Mouse (Mus musculus): ENCODE results near the gene Zer1.
"Not testable (repeated sequence)": the region's sequence is repeated elsewhere in the genome, so short reads cannot be mapped to it uniquely, and the experiment has no call there.

Zer1 gene

DNA sequence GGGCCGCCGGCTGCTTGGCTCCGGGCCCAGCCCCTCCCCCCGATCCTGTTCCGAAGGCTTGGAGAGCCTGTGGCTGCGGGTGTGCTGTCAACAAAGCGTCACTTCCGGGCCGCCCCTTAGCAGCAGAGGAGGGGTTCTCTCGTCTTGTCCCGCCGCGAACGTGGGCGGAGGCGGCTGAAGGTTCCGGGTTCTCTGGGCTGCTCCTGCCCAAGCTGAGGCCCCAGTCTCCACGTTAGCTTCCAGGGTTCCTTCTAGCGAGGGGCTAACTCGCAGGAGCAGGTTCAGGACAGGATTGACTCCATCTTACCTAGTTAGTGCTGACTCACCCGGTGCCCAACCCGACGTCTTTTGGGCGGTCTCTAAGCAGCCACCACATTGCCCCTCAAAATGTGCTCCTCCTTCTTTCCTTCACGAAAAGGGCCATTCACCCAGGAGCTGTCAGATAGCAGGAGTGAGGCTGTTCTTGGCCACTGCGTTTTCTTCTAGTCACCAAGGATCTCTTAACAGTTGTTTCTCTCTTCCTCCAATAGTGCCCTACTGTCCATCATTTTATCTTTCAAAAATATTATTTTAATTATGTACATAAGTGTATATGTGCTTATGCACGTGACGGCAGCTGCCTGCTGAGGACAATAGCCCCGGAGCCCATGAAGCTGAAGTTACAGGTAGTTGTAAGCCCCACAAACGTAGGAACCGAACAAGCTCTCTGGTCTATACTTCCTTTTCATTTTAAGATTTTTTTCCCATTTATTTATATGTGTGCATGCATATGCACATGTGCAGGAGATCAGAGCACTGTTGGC, at the start of gene Zer1:
TSS of gene Zer1 (minus strand) at position 114 of the 803 bp plus-strand sequence.
- peak; percentile 95 for DNase-seq

DNA sequence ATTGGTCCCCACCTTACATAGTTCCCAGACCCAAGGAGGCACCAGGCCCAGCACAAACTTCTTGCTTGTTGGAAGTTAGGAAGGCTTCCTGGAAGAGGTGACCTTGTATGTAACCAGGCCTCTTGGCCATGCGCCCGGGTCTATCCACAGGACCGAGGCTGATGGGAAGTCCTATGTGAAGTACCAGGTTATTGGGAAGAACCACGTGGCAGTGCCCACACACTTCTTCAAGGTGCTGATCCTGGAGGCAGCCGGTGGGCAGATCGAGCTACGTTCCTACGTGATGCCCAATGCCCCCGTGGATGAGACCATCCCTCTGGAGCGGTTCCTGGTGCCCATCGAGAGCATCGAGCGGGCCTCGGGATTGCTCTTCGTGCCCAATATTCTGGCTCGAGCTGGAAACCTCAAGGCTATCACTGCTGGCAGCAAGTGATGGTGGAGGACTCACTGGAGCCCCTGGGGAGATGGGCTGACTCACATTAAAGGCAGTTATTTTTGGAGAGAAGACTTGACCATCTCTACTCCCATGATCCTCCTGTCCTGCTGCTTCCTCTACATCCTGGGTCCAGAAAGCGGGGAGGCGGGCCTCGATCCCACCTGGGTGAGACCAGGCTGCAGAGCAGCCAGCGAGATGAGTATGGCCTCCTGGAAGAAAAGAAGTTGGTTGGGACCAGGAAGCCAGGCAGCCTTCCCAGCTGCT, 49.3 kb upstream of the Zer1 start:
- peak; percentile 52 for DNase-seq

DNA sequence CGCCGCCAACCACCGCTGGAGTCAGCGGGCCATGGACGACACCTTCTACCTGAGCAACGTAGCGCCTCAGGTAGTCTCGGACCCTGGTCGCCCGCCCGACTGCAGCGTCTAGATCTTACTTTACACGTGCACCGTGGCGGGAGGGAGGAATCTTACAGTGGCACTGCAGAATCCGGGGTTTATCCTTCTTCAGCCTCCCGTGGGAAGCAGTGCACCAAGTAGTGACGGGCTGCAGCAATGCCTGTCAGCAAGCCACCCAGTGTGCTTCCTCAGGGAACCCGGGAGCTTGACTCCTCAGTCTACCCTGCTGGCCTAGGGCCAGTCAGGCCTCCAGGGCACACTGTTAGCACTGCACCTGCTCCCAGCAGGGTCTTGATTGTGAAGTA, 47.6 kb upstream of the Zer1 start:
- DNase-seq = no peak

DNA sequence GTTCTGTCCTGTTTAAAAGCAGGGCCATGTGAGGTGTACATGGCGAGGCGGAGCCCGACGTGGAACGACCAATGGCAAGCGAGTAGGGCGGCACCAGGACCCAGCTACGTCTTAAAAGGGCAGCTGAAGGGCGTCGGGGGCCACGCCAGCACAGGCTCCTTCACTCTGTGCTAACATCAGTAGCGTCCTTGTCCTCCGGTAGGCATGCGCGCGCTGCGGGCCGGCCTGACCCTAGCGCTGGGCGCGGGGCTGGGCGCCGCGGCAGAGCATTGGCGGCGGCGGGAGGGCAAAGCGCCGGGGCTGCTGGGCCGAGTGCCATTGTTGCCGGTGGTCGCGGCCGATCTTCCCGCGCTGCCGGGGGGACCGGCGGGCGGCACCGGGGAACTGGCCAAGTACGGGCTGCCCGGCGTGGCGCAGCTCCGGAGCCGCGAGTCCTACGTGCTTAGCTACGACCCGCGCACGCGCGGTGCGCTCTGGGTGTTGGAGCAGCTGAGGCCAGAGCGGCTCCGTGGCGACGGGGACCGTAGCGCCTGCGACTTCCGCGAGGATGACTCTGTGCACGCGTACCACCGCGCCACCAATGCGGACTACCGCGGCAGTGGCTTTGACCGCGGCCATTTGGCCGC, 47.1 kb upstream of the Zer1 start, which contains the start of gene Endog:
TSS of gene Endog (plus strand) at position 123 of the 626 bp plus-strand sequence.
- peak; percentile 95 for DNase-seq

DNA sequence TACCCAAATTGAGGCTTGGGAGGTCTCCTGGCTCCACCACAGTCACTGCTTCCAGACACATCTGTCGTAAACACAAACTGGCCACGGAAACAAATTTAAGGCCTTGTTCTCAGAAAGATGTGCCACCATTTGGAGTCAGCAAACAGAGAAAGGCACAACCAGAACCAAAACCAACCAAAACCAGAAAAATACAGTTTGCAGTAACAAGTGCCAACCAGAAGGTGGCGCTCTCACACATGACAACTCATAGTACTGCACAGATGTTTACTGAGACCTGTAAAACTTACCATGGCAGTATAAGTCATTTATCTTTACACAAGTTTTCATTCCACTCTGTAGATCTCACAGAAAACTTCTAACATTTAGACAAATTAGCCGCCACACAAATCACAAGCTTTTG, 42.3 kb upstream of the Zer1 start:
- DNase-seq = no peak

DNA sequence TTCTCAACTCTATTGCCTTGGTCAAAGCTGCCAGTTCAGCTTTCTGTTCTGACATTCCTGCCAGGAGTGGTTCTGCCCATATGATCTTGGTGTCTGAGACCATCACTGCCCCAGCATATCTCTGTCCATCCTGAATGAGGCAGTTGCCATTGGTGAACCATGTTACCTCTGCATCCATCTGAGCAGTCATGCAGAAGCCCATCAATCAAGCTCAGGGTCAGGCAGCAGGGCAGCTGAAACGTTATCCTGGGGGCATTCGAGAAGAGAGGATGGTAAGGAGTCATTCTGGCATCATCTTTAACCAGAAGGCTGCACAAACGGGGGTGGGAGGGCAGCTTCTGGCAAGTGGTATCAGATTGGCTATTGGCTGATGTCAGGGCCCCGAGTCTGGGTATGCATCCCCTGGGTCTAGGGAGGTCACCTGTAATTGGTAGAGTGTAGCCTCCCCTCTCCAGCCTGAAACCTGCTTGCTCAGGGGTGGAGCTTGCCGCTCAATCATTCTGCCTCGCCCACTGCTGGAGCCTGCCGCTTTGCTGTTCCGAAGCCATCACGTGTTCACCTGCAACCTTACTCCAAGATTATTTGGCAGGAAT, 40.1 kb upstream of the Zer1 start:
- DNase-seq = no peak

DNA sequence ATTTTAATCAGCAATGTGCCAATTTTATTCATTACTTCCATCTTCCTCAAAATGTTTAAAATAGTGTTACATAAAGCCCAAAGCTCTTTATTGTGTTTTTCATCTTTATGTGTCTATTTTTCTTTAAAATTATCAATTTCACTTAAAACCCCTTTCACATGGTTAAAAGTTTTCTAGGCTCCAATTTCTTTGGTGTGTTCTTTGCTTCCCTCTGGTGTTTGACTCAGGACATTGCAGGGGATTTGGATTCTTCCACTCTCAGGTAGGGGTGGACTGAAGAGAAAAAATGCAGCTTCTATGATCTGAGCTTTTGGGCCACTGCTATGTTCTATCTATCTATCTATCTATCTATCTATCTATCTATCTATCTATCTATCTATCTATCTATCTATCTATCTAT, 37.4 kb upstream of the Zer1 start:
- DNase-seq = no peak

DNA sequence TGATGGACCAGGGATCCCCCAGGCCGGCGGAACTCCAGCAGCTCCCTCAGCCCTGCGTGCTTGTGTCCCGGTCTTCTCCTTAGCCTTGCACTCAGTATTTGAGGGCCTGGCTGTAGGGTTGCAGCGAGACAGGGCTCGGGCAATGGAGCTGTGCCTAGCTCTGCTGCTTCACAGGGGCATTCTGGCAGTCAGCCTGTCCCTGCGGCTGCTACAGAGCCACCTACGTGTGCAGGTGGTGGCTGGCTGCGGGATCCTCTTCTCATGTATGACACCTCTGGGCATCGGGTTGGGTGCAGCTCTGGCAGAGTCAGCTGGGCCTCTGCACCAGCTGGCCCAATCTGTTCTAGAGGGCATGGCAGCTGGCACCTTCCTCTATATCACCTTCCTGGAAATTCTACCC, 35.5 kb upstream of the Zer1 start:
- DNase-seq = not testable (repeated sequence)

DNA sequence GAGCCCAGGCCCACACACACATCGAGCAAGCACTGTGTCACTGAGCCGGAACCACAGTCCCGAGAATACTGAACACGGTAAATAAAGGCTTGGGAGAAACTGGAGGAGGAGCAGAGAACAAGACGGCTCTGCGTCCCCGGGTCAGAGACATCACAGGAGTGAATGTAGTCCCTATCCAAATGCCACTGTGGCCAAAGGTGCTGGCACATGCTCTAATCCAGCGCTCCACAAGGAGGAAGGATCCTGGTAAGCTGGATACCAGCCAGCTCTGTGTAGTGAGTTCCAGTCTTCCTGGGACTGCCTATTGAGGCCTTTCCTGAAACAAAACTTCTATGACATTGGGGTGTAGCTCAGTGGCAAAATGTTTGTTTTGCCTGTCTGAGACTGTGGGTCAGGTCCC, 28.2 kb upstream of the Zer1 start:
- DNase-seq = no peak

DNA sequence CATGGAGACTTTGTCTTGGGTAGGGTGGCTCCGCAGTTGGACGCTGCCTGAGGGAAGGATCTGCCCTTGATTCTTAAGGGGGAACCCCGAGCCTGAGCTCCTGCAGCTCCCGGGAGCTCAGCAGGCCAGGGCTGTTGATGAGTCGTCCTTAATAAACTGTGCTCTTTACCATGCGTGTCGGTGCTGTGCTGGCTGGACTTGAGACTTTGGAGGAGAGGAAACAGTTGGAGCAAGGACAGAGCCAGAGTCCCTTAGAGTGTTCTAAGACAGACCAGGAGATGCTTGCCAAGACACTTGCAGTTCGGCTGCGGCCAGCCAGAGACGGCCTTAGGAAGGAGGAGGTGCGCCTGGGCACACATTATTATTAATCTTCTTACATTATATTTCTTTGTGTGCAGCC, 27.5 kb upstream of the Zer1 start:
- no peak for DNase-seq

DNA sequence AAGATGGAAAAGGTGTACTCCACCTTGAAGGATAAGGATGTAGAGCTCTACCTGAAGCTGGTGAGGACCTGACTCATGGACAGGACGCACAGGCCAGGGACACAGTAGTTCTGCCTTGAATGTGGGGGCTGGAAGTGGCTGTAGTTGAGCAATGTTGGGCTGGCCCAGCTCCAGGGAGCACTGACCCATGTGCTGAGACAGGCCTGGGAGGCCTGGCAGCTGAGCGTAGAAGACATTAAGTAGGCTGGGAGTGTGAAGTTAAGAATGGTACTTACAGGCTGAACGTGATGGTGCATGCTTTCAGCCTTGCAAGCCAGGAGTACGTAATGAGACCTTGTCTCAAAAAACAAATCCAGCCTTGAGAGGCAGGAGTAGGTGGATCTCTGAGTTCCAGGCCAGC, 23.1 kb upstream of the Zer1 start:
- DNase-seq = no peak

DNA sequence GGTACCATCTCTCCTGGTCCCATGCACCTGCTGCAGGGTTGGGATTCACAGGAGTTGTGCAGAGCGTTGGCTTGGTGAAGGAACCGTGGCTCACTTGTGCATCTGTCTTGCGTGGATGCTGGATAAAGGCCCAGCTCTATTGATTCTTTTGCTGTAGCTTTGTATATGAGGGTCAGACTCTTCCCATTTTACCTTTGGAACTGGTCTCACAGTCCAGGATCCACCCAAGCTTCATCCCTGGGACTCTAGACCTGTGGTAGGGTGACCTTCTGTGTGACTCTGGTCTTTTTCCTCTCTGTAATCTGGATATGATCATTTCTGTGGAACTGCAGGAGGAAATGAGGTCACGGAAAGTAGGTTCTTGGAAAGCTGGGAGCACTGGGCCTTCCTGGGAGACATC, 20.1 kb upstream of the Zer1 start:
- DNase-seq = no peak

DNA sequence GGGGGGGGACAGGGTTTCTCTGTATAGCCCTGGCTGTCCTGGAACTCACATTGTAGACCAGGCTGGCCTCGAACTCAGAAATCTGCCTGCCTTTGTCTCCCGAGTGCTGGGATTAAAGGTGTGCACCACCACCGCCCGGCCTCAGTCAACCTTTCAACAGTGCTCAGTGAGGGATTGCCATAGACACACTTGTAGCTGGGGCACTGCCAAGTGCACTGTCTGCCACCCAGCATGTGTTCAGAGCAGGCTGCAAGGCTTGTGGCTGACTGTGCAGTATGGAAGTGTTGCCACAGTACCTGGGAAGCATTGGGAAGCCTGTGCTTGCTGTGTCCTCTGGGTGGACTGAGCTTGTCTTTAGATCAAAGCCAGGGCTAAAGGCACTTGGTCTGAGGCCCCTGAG, 15.6 kb upstream of the Zer1 start:
- DNase-seq = peak; percentile 81

DNA sequence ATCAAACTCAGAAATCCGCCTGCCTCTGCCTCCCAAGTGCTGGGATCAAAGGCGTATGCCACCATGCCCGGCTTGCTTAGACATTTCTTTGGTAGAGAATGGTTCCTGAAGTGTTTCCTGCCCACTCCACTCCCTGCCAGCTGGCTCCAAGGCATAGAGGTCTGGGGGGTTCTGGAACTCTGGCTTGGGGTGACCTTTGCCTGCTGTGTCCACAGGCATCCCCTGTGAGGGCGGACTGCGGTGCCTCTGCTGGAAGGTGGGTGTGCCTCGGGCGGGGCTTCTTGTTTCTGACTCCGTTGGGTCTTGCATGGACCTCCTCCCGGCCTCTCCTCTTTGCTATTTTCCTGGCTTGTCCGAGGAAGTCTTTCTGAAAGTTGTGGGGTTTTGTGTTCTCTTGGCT, 12.1 kb upstream of the Zer1 start:
- DNase-seq = no peak

DNA sequence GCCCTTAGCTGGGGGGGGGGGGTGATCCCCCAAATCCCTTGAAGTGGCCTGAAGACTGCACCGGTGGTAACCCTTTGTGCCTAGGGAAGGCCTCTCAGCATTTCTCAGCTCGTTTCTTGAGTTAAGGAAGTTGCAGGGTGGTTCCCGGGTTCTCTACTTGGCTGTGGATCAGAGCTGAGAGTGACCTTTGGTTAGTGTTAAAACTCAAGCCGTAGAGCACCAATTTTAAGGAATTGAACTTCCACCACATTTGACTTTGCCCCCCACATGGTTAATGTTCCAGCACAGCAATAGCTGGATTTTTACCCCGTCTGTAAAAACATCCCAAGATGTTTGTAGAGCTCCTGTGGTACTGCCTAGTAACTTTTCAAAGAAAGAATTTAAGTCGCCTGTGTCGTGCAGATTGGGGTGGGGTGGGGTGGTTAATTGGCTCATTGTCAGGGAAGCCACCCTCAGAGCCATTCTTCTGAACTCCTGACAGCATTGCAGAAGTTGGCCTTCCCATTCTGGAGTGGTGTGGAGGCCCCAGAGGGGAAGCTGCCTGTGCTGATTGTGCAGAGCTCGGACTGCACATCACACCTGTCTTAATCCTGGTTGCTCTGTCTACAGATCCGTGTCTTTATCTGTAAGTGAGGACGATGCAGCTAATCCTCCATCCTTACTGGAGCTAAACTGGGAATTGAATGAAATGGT, 10.7 kb upstream of the Zer1 start:
- DNase-seq = no peak

DNA sequence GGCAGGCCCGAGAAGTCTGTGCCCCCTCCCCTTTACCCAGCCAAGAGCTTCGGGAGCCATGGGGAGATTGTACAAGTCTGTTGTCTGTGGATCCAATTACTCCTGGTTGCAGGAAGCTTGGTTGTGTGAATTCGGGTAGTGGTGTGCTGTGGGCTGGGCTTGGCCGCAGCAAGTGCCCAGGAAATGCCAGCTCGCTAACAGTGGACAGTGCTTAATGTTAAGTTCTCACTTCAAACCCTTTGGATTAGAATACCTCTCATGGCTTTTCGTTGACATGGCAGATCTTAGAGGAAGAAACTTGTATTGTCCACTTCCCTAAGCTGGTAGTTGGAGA, 10.0 kb upstream of the Zer1 start:
- no peak for DNase-seq

DNA sequence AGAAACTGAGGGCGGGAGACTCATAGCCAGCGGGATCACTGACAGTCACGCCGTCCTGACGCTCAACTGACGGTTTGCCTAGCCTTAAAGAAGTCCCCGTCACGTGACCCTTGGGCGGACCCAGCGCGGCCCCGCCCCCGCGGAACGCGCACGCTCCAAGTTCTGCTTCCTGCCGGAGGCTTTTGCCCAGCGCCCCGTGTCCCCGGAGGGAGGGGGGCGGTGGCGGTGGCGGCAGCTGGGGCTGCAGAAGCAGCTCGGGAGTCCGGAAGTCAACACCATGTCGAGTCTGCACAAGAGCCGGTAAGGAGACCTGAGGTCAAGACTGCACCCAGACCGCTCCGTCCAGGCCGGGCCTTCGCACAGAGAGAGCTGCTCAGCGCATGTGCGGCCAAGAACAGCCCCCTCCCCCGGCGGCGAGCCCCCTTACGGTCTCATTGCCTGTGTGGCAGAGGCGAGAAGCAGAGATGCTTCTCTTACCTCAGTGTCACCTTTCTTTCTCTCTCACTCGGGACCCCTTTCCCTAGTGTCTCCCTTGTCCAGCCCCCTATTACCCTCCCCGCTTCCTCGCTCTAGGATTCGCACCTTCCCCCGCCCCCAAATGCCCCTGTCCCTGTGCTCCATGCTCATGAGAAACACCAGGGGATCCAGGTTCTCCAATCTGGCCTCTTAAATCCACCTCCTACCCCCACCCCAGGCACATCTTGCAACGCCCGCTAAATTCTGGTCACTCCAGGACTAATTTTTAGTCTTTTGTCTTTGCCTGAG, 9.4 kb upstream of the Zer1 start, which contains the start of gene Tbc1d13:
TSS of gene Tbc1d13 (plus strand) at position 134 of the 765 bp plus-strand sequence.
- peak; percentile 96 for DNase-seq

DNA sequence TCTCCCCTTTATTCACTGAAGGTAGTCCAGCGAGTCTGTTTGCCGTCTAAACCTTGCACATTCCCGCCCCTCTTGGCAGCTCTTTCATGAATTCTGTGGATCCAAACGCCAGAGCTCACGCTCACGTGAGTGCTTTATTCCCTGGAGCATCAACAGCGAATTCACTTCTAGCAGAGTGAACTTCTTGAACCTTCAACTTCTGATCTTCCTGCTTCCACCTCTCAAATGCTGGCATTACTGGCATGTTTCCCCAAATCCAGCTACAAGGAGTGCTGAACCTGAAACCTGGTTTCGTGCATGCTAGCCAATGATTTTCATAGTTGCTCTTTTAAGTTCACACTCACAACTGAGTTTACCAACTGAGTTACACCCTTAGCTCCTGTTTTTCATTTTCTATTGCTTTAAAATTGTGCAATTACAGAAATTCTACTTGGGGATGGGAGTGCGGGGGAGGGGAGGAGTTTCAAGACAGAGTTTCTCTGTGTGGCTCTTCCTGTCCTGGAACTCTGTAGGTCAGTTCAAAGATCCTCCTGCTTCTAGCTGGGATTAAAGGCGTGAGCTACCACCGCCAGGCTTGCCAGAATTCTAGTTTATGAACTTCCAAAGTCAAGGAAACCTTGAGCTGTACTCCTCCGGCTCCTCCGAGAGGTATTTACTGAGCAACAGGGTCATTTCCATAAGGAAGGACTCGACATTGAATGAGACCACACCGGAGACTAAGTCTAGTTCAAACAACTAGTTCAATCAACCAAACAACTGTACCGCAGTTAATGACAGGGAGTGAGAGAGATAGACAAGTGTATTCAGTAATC, 8.6 kb upstream of the Zer1 start:
- no peak for DNase-seq

DNA sequence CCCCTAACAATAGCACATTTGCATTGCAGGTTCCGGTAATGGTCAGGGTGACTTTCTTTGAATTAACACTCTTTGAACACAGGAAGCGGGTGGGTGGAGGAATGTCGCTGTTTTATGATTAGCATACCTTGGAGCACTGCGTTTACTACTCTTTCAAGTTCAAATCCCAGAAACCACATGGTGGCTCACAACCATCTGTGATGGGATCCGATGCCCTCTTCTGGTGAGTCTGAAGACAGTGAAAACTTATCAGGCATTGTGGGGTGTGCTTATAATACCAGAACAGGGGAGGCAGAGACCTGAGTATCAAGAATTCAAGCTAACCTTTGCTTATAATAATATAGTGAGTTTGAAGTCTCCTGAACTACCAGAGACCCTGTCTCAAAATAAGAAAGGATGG, 6.9 kb upstream of the Zer1 start:
- not testable (repeated sequence) for DNase-seq

DNA sequence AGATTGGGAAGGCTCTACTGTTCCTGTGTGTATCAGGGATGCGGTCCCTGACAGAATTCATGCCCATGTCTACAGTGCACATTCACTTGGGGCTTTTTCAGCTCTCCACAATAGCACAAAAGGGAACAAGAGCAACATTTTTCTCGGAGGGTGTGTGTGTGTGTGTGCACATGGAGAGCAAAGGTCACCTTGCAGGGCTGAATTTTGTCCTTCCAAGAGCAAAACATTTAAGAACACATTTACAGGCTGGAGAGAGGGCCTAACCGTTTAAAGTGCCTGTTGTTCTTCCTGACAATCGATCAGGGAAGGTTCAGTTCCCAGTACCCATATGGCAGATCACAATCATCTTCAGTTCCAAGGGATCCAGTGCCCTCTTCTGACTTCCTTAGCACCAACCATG, 5.8 kb upstream of the Zer1 start:
- DNase-seq = no peak

DNA sequence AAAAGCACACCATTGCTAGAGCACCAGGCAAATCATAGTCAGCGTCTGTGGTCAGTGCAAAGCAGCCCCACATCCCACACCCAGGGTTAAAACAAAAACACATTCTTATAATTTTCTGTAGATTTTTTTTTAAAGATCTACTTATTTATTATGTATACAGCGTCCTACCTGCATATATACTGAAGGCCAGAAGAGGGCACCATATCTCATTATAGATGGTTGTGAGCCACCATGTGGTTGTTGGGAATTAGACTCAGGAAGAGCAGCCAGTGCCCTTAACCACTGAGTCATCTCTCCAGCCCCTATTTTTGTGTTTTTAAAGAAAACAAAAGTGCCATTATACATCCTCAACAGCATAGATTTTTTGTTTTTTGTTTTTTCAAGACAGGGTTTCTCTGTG, 4.4 kb upstream of the Zer1 start:
- no peak for DNase-seq

Data from cerebellum, adult 11-12 months (tissue).